18 mouse cellular contexts compared by ENCODE assay signal in the genomic region with DNA sequence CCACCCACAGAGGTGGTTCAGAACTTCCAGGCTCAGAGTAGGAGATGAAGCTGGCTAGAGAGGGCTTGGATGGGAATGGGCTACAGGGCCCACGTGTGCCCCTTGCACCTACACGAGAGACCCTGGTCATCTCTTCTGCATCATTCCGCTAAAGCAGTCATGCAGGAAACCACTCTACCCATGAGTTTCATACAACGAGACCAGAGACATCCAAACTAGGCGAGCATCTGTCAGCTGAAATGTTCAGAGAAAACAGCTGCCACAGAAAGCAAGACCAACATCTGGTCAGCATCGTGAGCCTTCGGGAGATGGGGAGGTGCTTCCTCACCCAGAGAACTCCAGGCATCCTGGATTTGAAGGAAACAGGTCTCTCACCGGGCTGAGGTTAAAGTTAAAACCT. TPM values are rescaled to one million over a fixed set of nuclear protein-coding genes. Genes with fewer than 3 reads are reported as not detected.
DNase-seq lines count a peak whose midpoint lies in the region; TF ChIP-seq lines count a peak whose summit lies in the region.
"Had no signal": no experiment of that assay in that cellular context is flagged by ENCODE, and none has a peak within 500 bp of the region (broad histone marks: within the 10 kb centered on the region; RNA-seq: fewer than 3 reads in every experiment).

No protein-coding gene starts in this region.

- H3K9me3 ChIP-seq in E14TG2a.4 (ENCODE audit: low read length), result 0 out of 2 replicates have a peak, but pooled peaks cover 7% of the 10 kb centered on the region
- H3K9me3 ChIP-seq: G1E had no signal

- H3K4me3 ChIP-seq in E14TG2a.4 (replicated peaks; ENCODE audit: low read length), result peak overlapping the region; percentile 71

- no peaks in the 10 kb centered on the region for H3K27me3 ChIP-seq in E14TG2a.4 (ENCODE audit: insufficient read depth, low read length)
- H3K27me3 ChIP-seq: CH12.LX, Patski had no signal

- peaks cover 66% of the 10 kb centered on the region for H3K36me3 ChIP-seq in E14TG2a.4 (ENCODE audit: insufficient read depth, low read length)
- H3K36me3 ChIP-seq: G1E had no signal

- no peak for TF ChIP-seq CTCF in E14TG2a.4 (conservative IDR thresholded peaks at IDR 0.05; ENCODE audit: low read length)

- peak; percentile 92 for DNase-seq in heart, adult 11 months
- DNase-seq in heart, postnatal 14 days, result no peak
- no peak for DNase-seq in spleen, postnatal 36 days (ENCODE audit: low spot score in 2 of 2)
- DNase-seq: adrenal gland, adult 2 months; adrenal gland, adult 8-10 months; adrenal gland, postnatal 10 days; adrenal gland, postnatal 25 days; adrenal gland, postnatal 36 days; cerebellum, adult 11 months; cerebellum, adult 11-12 months; cerebellum, adult 18-20 months; cerebellum, adult 2 months had no signal

- H3K4me1 ChIP-seq in E14TG2a.4 (replicated peaks; ENCODE audit: low read depth, low read length), result peaks cover 88% of the 10 kb centered on the region

- intact Hi-C loops in heart, postnatal 14 days (cut with DNase I), result no loop called here

RNA-seq across cellular contexts. Expression of gene Pald1, which starts 26.8 kb away (rescaled TPM):
- 10 to 100 TPM; 32.0 to 36.8 TPM for total RNA-seq in heart, postnatal 14 days (2021)
- total RNA-seq: G1E had no signal

RNA-seq across cellular contexts. Expression of gene Prf1, which starts 58.9 kb away (rescaled TPM):
- total RNA-seq in heart, postnatal 14 days (2021), result not detected
- total RNA-seq: ES-E14, MEL had no signal
